Mouse (Mus musculus) spleen, adult 2 months (tissue): Measurements from ENCODE around the gene Ccdc12.

Experiments used
- CTCF ChIP-seq: fragments of 200-500 bp; IDR thresholded peaks from 2 replicates; pipeline ENCODE4 v1.5.1; 2011; ENCODE audit warnings: mild to moderate bottlenecking, inconsistent platforms; ENCODE audit not compliant: insufficient read depth, insufficient read length, insufficient replicate concordance; ENCODE audit errors: extremely low read depth
- POLR2A ChIP-seq: fragments of 200-500 bp; IDR thresholded peaks from 2 replicates; pipeline ENCODE4 v1.6.1; 2011; ENCODE audit warnings: low read depth, low read length, inconsistent platforms

DNA sequence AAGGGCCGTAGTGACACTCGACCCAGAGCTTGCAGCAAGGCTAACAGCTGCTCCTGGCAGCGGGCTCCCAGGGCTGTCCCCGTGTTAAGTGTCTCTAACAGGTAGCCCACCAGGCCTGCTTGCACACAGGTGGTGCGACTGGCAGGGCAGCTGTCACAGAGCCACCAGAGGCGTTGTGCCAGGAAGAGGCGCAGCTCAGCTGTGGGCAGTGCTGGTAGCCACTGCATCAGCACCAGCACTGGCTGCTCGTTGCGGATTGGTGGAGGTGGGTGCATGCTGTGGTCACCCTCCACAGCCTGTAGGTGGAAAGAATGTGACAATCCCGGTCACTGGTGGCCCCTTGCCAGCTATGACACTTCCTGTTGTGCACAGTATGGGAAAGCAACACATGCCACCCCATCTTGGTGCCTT is 17.7 kb upstream of the Ccdc12 start:
- TF ChIP-seq CTCF, result no peak
- TF ChIP-seq POLR2A, result no peak
